11 mouse cellular contexts compared by ENCODE assay signal in genomic region chr7:62078607-62079006, GRCm38 (mm10).
A peak's percentile ranks its signal among the peaks of the same experiment; 100 is the strongest.
DNase-seq lines count a peak whose midpoint lies in the region; ATAC-seq and TF ChIP-seq lines count a peak whose summit lies in the region.
"Had no signal": no experiment of that assay in that cellular context is flagged by ENCODE, and none has a peak within 500 bp of the region (broad histone marks: within the 10 kb centered on the region; RNA-seq: fewer than 3 reads in every experiment).

No protein-coding gene starts in this region.

- peak; percentile 2 for DNase-seq in adrenal gland, postnatal 25 days
- DNase-seq in adrenal gland, adult 8-10 months: no peak
- peak; percentile 11 for DNase-seq in limb, embryonic 14.5 days (ENCODE audit: low spot score)
- no peak for DNase-seq in limb, embryonic 10.5 days (ENCODE audit: low spot score)
- peak; percentile 73 to 74 for DNase-seq in cerebellum, postnatal 10 days
- peak; percentile 68 for DNase-seq in midbrain, embryonic 14.5 days
- no peak for DNase-seq in heart, adult 2 months
- DNase-seq: gastrocnemius, postnatal 14 days; kidney, postnatal 36 days had no signal

- H3K27me3 ChIP-seq in limb, embryonic 14.5 days (ENCODE audit: control insufficient read depth, insufficient read depth, low read length): no peaks in the 10 kb centered on the region
- H3K27me3 ChIP-seq in limb, embryonic 10.5 days (ENCODE audit: low read depth, poor library complexity, severe bottlenecking): no peaks in the 10 kb centered on the region
- H3K27me3 ChIP-seq in midbrain, embryonic 14.5 days (ENCODE audit: control insufficient read depth, insufficient read depth, low read length): no peaks in the 10 kb centered on the region
- no peaks in the 10 kb centered on the region for H3K27me3 ChIP-seq in heart, embryonic 11.5 days (ENCODE audit: control insufficient read depth, insufficient read depth, low read length)
- no peaks in the 10 kb centered on the region for H3K27me3 ChIP-seq in heart, adult 2 months (ENCODE audit: control insufficient read depth, insufficient read depth, low read length)

- H3K9me3 ChIP-seq in limb, embryonic 14.5 days (ENCODE audit: control insufficient read depth, low read length): no peaks in the 10 kb centered on the region
- no peaks in the 10 kb centered on the region for H3K9me3 ChIP-seq in limb, embryonic 10.5 days (replicated peaks)
- no peaks in the 10 kb centered on the region for H3K9me3 ChIP-seq in midbrain, embryonic 14.5 days (ENCODE audit: control insufficient read depth, low read length)
- H3K9me3 ChIP-seq in heart, embryonic 11.5 days (replicated peaks; ENCODE audit: control insufficient read depth, low read length): peaks cover 5% of the 10 kb centered on the region; the same call in 1 of the 2 replicates

- TF ChIP-seq CTCF in heart, adult 2 months (IDR thresholded peaks at IDR 0.05): no peak

- H3K4me2 ChIP-seq in limb, embryonic 14.5 days (replicated peaks; ENCODE audit: low read depth, low read length, severe bottlenecking): no peak overlapping the region
- no peak overlapping the region for H3K4me2 ChIP-seq in midbrain, embryonic 14.5 days (ENCODE audit: low read length)
- no peak overlapping the region for H3K4me2 ChIP-seq in heart, embryonic 11.5 days

- intact Hi-C loops in heart, adult 2 months (cut with DNase I): no loop called here

- H3K4me3 ChIP-seq in limb, embryonic 14.5 days (replicated peaks; ENCODE audit: low read length): no peak overlapping the region
- H3K4me3 ChIP-seq in limb, embryonic 10.5 days: no peak overlapping the region
- no peak overlapping the region for H3K4me3 ChIP-seq in midbrain, embryonic 14.5 days (replicated peaks; ENCODE audit: low read depth, low read length)
- no peak overlapping the region for H3K4me3 ChIP-seq in heart, embryonic 11.5 days (ENCODE audit: low read depth, low read length)
- no peak overlapping the region for H3K4me3 ChIP-seq in heart, adult 2 months

- no peak overlapping the region for H3K27ac ChIP-seq in limb, embryonic 14.5 days (replicated peaks; ENCODE audit: low read depth, low read length)
- no peak overlapping the region for H3K27ac ChIP-seq in limb, embryonic 10.5 days
- no peak overlapping the region for H3K27ac ChIP-seq in midbrain, embryonic 14.5 days (replicated peaks; ENCODE audit: low read depth, low read length)
- no peak overlapping the region for H3K27ac ChIP-seq in heart, embryonic 11.5 days (ENCODE audit: low read depth, low read length)
- H3K27ac ChIP-seq in heart, adult 2 months: no peak overlapping the region
- H3K27ac ChIP-seq: liver, embryonic 14.5 days had no signal

- peak; percentile 34 for ATAC-seq in limb, embryonic 14.5 days (ENCODE audit: low FRiP score, low read depth)
- ATAC-seq in midbrain, embryonic 14.5 days (ENCODE audit: low FRiP score, low TSS enrichment): peak; percentile 63
- ATAC-seq in heart, embryonic 11.5 days (replicated peaks; ENCODE audit: insufficient number of reproducible peaks, low FRiP score, low TSS enrichment): no peak

- 62% methylated on average over 1 of the region's 1 CpGs for WGBS in limb, embryonic 14.5 days
- WGBS in limb, embryonic 10.5 days: 88% methylated on average over 1 of the region's 1 CpGs
- WGBS in midbrain, embryonic 14.5 days: 41% methylated on average over 1 of the region's 1 CpGs
- WGBS in heart, embryonic 11.5 days (ENCODE audit: insufficient replicate concordance): 71% methylated on average over 1 of the region's 1 CpGs
- WGBS in heart, adult 2 months: 45% methylated on average over 1 of the region's 1 CpGs

- no peak overlapping the region for H3K9ac ChIP-seq in limb, embryonic 14.5 days (ENCODE audit: low read depth, low read length, severe bottlenecking)
- no peak overlapping the region for H3K9ac ChIP-seq in midbrain, embryonic 14.5 days (replicated peaks; ENCODE audit: low read length)
- no peak overlapping the region for H3K9ac ChIP-seq in heart, embryonic 11.5 days (ENCODE audit: low read depth, low read length)
- H3K9ac ChIP-seq in heart, adult 2 months (ENCODE audit: low read depth, low read length): no peak overlapping the region
- H3K9ac ChIP-seq: liver, embryonic 14.5 days had no signal

- H3K79me2 ChIP-seq in heart, adult 2 months (replicated peaks; ENCODE audit: control insufficient read depth, insufficient read depth, low read length): no peaks in the 10 kb centered on the region

- H3K36me3 ChIP-seq in limb, embryonic 14.5 days (ENCODE audit: control insufficient read depth, insufficient read depth, low read length): no peaks in the 10 kb centered on the region
- no peaks in the 10 kb centered on the region for H3K36me3 ChIP-seq in limb, embryonic 10.5 days
- H3K36me3 ChIP-seq in midbrain, embryonic 14.5 days (ENCODE audit: control insufficient read depth, insufficient read depth, low read length): no peaks in the 10 kb centered on the region; the same call in 1 of the 2 replicates
- H3K36me3 ChIP-seq in heart, embryonic 11.5 days (ENCODE audit: control insufficient read depth, insufficient read depth, low read length): no peaks in the 10 kb centered on the region
- no peaks in the 10 kb centered on the region for H3K36me3 ChIP-seq in heart, adult 2 months (ENCODE audit: control insufficient read depth, insufficient read depth, low read length)

- no peaks in the 10 kb centered on the region for H3K4me1 ChIP-seq in limb, embryonic 14.5 days (ENCODE audit: control insufficient read depth, insufficient read depth, low read length)
- no peaks in the 10 kb centered on the region for H3K4me1 ChIP-seq in limb, embryonic 10.5 days
- H3K4me1 ChIP-seq in midbrain, embryonic 14.5 days (ENCODE audit: control insufficient read depth, insufficient read depth, low read length): no peaks in the 10 kb centered on the region
- H3K4me1 ChIP-seq in heart, embryonic 11.5 days (ENCODE audit: control insufficient read depth, insufficient read depth, low read length): no peaks in the 10 kb centered on the region
- H3K4me1 ChIP-seq in heart, adult 2 months (ENCODE audit: control insufficient read depth, insufficient read depth, low read length): no peaks in the 10 kb centered on the region

- TF ChIP-seq EP300 in heart, adult 2 months (IDR thresholded peaks at IDR 0.05; ENCODE audit: insufficient read depth, low read depth, low read length): no peak

- no peak for TF ChIP-seq POLR2A in limb, embryonic 14.5 days (IDR thresholded peaks at IDR 0.05; ENCODE audit: borderline replicate concordance, extremely low read depth, insufficient read depth, insufficient read length)
- TF ChIP-seq POLR2A in heart, adult 2 months (IDR thresholded peaks at IDR 0.05; ENCODE audit: insufficient read depth, low read depth, low read length): no peak

Comparison
In these comparisons a context has a peak if more than half of its experiments do, and no peak if none do; other contexts are left out.
1. DNase-seq: peak in adrenal gland, postnatal 25 days (single experiment), limb, embryonic 14.5 days (single experiment), cerebellum, postnatal 10 days (2 of 2) and midbrain, embryonic 14.5 days (single experiment); none in adrenal gland, adult 8-10 months (single experiment), limb, embryonic 10.5 days (single experiment) and heart, adult 2 months (0 of 2).